Mouse (Mus musculus): ENCODE data around the gene Tmcc2. TPM values are rescaled to one million over a fixed set of nuclear protein-coding genes. Genes with fewer than 3 reads are reported as not detected.
A peak's percentile ranks its signal among the peaks of the same experiment; 100 is the strongest.

Gene Tmcc2
- polyA plus RNA-seq, 1 experiment from 2014 or later = 7.8 TPM

DNA sequence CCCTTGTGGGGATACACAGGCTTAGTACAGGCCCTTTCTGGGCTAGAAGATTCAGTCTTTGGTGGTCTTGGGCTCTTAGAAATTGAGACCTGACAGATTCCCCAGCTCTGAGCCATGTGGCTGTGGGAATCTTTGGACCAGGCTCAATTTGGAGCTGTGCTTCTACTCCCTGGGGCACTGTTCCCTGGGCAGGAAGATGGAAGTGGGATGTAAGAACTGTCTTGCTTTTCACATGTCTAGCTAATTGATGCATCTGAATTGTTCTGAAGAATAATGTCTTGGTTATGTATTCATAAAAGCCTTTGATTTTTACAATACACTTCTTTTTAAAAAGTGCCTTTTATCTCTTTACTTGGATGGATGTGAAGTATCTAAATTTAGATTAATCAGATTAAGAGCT lies 34.5 kb upstream of the Tmcc2 start:
- Histone ChIP-seq H3K4me3 (ENCODE audit: low read depth, low read length) (no peak overlapping the region), H3K9ac (ENCODE audit: low read length) (no peak overlapping the region), H3K27ac (ENCODE audit: low read depth) (no peak overlapping the region), H3K27me3 (replicated peaks; ENCODE audit: control insufficient read depth, insufficient read depth, low read length) (no peaks in the 10 kb centered on the region), H3K4me2 (ENCODE audit: low read length) (no peak overlapping the region), H3K4me1 (replicated peaks; ENCODE audit: control insufficient read depth, insufficient read depth, low read length) (no peaks in the 10 kb centered on the region), H3K36me3 (ENCODE audit: control insufficient read depth, insufficient read depth, low read length) (0 out of 2 replicates have a peak, but pooled peaks cover 6% of the 10 kb centered on the region), H3K9me3 (ENCODE audit: control insufficient read depth, low read length) (no peaks in the 10 kb centered on the region)
- ATAC-seq (replicated peaks; ENCODE audit: low FRiP score, low TSS enrichment, low read depth) (no peak), DNase-seq (ENCODE audit: low spot score) (no peak)

DNA sequence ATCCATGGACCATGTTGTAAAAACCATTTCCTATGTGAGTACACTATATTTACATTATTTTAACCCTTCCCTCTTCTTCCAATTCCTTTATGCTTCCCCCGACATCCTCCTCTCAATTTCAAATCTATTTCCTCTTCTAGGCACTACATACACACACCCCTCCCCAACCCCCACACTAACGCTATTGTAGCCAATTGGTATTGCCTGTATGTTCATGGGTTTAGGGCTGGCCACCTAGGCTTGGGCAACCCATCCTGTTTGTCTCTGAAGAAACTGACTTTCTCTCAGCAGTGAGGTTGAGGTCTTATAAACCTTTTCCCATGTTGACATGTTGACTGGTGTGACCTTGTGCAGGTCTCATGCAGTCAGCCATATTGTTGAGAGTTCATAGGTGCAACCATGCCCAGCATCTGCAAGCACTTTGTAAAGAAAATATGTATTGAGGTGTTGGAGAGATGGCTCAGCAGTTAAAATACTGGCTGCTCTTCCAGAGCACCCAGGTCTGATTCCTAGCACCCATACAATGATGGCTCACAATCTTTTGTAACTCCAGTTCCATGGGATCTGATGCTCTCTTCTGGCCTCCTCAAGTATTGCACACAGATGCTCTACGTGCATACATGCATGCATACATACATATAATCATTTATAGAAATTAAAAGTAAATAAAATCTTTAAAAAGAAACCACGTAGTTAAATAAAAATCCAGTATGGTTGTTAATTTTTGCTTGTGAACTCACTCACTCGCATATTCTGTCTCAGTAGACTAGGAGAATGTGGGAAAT lies 32.0 kb upstream of the Tmcc2 start:
- WGBS = 92% methylated on average over 5 of the region's 5 CpGs
- no peak for ATAC-seq (replicated peaks; ENCODE audit: low FRiP score, low TSS enrichment, low read depth)
- H3K27ac ChIP-seq (ENCODE audit: low read depth) = no peak overlapping the region
- no peaks in the 10 kb centered on the region for H3K9me3 ChIP-seq (ENCODE audit: control insufficient read depth, low read length)
- H3K4me2 ChIP-seq (ENCODE audit: low read length) = no peak overlapping the region
- H3K4me3 ChIP-seq (ENCODE audit: low read depth, low read length) = no peak overlapping the region
- H3K9ac ChIP-seq (ENCODE audit: low read length) = no peak overlapping the region
- no peaks in the 10 kb centered on the region for H3K27me3 ChIP-seq (replicated peaks; ENCODE audit: control insufficient read depth, insufficient read depth, low read length)
- no peak for DNase-seq (ENCODE audit: low spot score)
- peaks cover 10% of the 10 kb centered on the region for H3K4me1 ChIP-seq (replicated peaks; ENCODE audit: control insufficient read depth, insufficient read depth, low read length)
- 0 out of 2 replicates have a peak, but pooled peaks cover 6% of the 10 kb centered on the region for H3K36me3 ChIP-seq (ENCODE audit: control insufficient read depth, insufficient read depth, low read length)

DNA sequence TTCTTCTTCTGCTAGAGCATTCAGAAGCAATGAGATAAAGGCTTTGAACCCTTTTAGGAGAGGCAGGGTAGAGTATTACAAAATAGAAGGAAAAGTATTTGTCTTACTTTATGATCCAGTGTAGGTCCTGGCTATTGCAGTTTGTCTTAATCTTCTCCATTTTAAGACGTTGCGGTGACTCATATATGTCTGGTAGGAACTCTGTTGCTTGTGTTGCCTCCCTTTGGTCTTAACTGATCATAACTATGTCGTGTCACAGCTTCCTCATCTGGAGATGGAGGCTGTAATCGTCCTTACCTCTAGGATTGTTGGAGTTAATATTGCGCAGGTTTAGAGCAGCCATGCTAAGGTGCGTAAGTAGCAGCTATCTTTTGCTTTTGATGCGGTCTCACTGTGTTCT lies 29.6 kb upstream of the Tmcc2 start:
- no peak overlapping the region for H3K9ac ChIP-seq (ENCODE audit: low read length)
- 87% methylated on average over 7 of the region's 7 CpGs for WGBS
- ATAC-seq (replicated peaks; ENCODE audit: low FRiP score, low TSS enrichment, low read depth) (no peak), DNase-seq (ENCODE audit: low spot score) (no peak)
- H3K4me1 ChIP-seq (replicated peaks; ENCODE audit: control insufficient read depth, insufficient read depth, low read length) = peaks cover 10% of the 10 kb centered on the region
- H3K27ac ChIP-seq (ENCODE audit: low read depth) = no peak overlapping the region
- no peak overlapping the region for H3K4me2 ChIP-seq (ENCODE audit: low read length)
- H3K36me3 ChIP-seq (ENCODE audit: control insufficient read depth, insufficient read depth, low read length) = no peaks in the 10 kb centered on the region
- no peak overlapping the region for H3K4me3 ChIP-seq (ENCODE audit: low read depth, low read length)
- no peaks in the 10 kb centered on the region for H3K9me3 ChIP-seq (ENCODE audit: control insufficient read depth, low read length)
- H3K27me3 ChIP-seq (replicated peaks; ENCODE audit: control insufficient read depth, insufficient read depth, low read length) = no peaks in the 10 kb centered on the region

DNA sequence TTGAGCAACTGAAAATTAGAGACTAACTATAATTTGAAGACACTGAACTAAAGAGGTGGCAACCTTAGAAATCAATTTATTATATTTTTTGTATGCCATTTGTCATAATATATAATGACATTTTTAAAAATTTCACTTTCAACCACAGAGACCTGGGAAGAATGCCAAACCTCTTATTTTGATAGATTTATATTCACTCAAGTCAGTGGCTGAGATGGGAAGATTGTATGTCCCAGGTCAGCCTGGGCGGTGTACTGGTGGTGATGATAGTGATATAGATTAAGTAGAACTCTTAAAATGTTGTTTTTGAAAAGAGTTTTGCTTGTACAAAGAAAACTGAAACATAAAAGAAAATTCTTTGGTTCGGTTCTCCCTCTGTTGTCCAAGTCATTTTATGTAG lies 29.1 kb upstream of the Tmcc2 start:
- H3K4me1 ChIP-seq (replicated peaks; ENCODE audit: control insufficient read depth, insufficient read depth, low read length) = peaks cover 10% of the 10 kb centered on the region
- 77% methylated on average over 2 of the region's 2 CpGs for WGBS
- no peak overlapping the region for H3K9ac ChIP-seq (ENCODE audit: low read length)
- DNase-seq (ENCODE audit: low spot score) = no peak
- no peak overlapping the region for H3K4me3 ChIP-seq (ENCODE audit: low read depth, low read length)
- H3K27me3 ChIP-seq (replicated peaks; ENCODE audit: control insufficient read depth, insufficient read depth, low read length) = no peaks in the 10 kb centered on the region
- ATAC-seq (replicated peaks; ENCODE audit: low FRiP score, low TSS enrichment, low read depth) = no peak
- H3K27ac ChIP-seq (ENCODE audit: low read depth) = no peak overlapping the region
- no peak overlapping the region for H3K4me2 ChIP-seq (ENCODE audit: low read length)
- H3K9me3 ChIP-seq (ENCODE audit: control insufficient read depth, low read length) = no peaks in the 10 kb centered on the region
- no peaks in the 10 kb centered on the region for H3K36me3 ChIP-seq (ENCODE audit: control insufficient read depth, insufficient read depth, low read length)

DNA sequence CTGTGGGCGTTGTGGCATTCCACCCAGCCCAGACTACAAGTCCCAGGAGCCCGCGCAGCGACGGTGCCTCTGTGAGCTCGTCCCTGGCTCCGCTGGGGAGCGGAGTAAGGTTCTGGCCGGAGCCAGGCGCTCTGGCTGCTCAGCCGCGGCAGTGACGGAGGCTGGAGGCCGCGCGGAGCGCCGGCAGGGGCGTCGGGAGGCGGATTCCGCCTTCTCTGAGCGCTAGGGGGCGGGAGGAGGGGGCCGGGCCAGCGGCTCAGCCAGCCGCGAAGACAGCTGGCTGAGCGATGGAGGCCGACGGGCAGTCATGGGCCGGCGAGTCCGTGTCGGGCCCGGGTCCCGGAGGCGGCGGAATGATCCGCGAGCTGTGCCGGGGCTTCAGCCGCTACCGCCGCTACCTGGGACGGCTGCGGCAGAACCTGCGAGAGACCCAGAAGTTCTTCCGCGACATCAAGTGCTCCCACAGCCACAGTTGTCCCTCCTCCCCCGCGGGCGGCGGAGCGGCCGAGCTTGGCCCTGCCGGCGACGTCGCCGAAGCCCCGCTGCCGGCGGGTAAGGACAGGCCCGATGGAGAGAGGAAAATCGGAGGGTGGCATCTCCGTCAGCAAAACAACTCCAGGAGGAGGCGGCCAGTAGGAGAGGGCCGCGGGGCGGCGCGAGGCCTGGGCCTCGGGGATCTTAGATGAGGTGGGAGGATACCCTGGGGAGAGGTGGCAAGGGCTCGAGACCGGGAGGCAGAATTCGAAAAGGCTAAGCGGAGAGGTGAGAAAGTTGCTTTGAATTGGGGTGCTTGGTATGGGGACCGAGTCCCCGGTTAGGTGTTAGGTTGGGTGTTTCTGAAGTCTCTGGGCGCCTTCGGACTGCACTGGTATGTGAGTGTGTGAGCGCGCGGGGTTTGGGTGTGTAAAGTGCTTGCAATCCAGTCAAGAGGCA lies 26.5 kb upstream of the Tmcc2 start, which contains the start of gene Dstyk:
Dstyk (plus strand) TSS at position 237 of the 933 bp plus-strand sequence.
- H3K4me3 ChIP-seq (ENCODE audit: low read depth, low read length) = peak within 1 kb of the TSS; percentile 80
- no peaks in the 10 kb centered on the region for H3K9me3 ChIP-seq (ENCODE audit: control insufficient read depth, low read length)
- H3K36me3 ChIP-seq (ENCODE audit: control insufficient read depth, insufficient read depth, low read length) = no peaks in the 10 kb centered on the region
- under 1% methylated on average over 83 of the region's 85 CpGs for WGBS
- peaks cover 10% of the 10 kb centered on the region for H3K4me1 ChIP-seq (replicated peaks; ENCODE audit: control insufficient read depth, insufficient read depth, low read length)
- DNase-seq (ENCODE audit: low spot score) (peak; percentile 92), ATAC-seq (replicated peaks; ENCODE audit: low FRiP score, low TSS enrichment, low read depth) (peak; percentile 97)
- no peaks in the 10 kb centered on the region for H3K27me3 ChIP-seq (replicated peaks; ENCODE audit: control insufficient read depth, insufficient read depth, low read length)
- H3K27ac ChIP-seq (ENCODE audit: low read depth) = peak within 1 kb of the TSS; percentile 92
- H3K4me2 ChIP-seq (ENCODE audit: low read length) = peak within 1 kb of the TSS; percentile 57
- H3K9ac ChIP-seq (ENCODE audit: low read length) = peak within 1 kb of the TSS; percentile 87

DNA sequence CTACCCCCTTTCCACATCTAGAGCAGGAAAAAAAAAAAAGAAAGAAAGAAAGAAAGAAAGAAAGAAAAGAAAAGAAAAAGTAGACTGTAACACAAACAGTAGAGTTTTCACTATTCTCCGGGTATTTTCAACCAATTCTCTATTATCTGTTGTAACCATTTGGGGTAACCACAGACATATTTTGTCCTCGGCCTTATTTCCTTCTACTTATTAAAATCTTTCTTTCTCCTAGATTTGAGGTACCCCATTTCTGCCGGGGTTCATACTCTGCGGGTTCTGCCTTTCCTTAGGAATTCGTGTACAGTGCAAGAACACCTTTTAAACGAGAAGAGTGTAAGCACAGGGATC lies 25.8 kb upstream of the Tmcc2 start:
- WGBS = 19% methylated on average over 6 of the region's 6 CpGs
- H3K9me3 ChIP-seq (ENCODE audit: control insufficient read depth, low read length) = no peaks in the 10 kb centered on the region
- peak overlapping the region; percentile 80 for H3K4me3 ChIP-seq (ENCODE audit: low read depth, low read length)
- peak overlapping the region; percentile 57 for H3K4me2 ChIP-seq (ENCODE audit: low read length)
- H3K9ac ChIP-seq (ENCODE audit: low read length) = peak overlapping the region; percentile 87; the same call in 1 of the 2 replicates
- no peaks in the 10 kb centered on the region for H3K27me3 ChIP-seq (replicated peaks; ENCODE audit: control insufficient read depth, insufficient read depth, low read length)
- peak overlapping the region; percentile 92; the same call in 1 of the 2 replicates for H3K27ac ChIP-seq (ENCODE audit: low read depth)
- ATAC-seq (replicated peaks; ENCODE audit: low FRiP score, low TSS enrichment, low read depth) (no peak), DNase-seq (ENCODE audit: low spot score) (no peak)
- peaks cover 10% of the 10 kb centered on the region for H3K4me1 ChIP-seq (replicated peaks; ENCODE audit: control insufficient read depth, insufficient read depth, low read length)
- no peaks in the 10 kb centered on the region for H3K36me3 ChIP-seq (ENCODE audit: control insufficient read depth, insufficient read depth, low read length)

DNA sequence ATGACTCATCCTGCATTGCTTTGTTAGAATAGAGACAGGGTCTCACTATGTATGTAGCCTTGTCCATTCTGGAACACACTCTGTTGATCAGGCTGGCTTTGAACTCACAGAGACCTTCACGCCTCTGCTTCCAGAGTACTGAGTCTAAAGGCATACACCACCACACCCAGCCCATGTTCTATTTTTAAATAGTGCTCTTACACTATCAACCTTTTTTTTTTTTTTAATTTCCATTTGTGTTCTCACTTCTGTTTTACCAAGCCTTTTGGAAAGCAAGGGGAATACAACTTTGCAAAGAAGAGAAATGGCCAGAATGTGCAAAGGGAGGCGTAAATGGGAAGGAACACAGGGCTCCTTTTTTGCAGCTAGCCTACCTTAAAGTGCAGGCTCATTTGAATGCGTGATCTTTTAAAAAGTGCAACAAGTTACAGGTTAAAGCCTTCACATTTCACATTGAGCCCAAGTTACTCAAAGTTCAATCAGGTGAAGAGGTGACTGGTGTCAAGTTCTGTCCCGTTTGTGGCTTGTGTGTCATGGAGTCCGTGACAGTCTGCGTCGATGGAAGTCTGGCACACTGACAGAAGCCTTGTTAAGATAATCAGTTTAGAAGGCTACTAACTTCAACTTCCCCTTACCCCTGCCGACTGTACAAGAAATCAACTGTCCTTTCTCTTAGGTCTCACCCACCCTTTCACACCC lies 25.3 kb upstream of the Tmcc2 start:
- WGBS = 67% methylated on average over 8 of the region's 8 CpGs
- Histone ChIP-seq H3K9me3 (ENCODE audit: control insufficient read depth, low read length) (no peaks in the 10 kb centered on the region), H3K9ac (ENCODE audit: low read length) (no peak overlapping the region), H3K4me1 (replicated peaks; ENCODE audit: control insufficient read depth, insufficient read depth, low read length) (peaks cover 10% of the 10 kb centered on the region), H3K4me2 (ENCODE audit: low read length) (peak overlapping the region; percentile 57), H3K36me3 (ENCODE audit: control insufficient read depth, insufficient read depth, low read length) (no peaks in the 10 kb centered on the region), H3K27me3 (replicated peaks; ENCODE audit: control insufficient read depth, insufficient read depth, low read length) (no peaks in the 10 kb centered on the region), H3K27ac (ENCODE audit: low read depth) (no peak overlapping the region), H3K4me3 (ENCODE audit: low read depth, low read length) (peak overlapping the region; percentile 80)
- ATAC-seq (replicated peaks; ENCODE audit: low FRiP score, low TSS enrichment, low read depth) (no peak), DNase-seq (ENCODE audit: low spot score) (no peak)

DNA sequence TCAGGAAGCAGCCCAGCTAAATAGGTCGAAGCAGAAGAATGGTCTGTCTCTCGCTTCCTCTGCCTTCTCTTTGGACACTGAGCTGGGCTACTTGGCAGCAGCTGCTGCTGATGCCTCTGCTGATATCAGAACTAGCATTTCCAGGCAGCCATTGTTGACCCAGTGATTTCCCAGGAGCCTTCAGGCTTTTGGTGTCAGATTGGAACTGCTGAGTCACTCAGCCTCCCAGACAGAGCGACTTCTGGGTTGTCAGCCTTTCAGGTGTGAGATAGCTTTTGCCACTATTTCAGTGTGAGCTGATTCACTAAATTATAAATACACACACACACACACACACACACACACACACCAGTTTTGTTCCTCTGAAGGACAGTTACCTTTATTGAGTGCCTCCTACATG lies 19.6 kb upstream of the Tmcc2 start:
- Histone ChIP-seq H3K27ac (ENCODE audit: low read depth) (no peak overlapping the region), H3K4me2 (ENCODE audit: low read length) (no peak overlapping the region), H3K4me3 (ENCODE audit: low read depth, low read length) (no peak overlapping the region), H3K27me3 (replicated peaks; ENCODE audit: control insufficient read depth, insufficient read depth, low read length) (no peaks in the 10 kb centered on the region), H3K9me3 (ENCODE audit: control insufficient read depth, low read length) (0 out of 2 replicates have a peak, but pooled peaks cover 4% of the 10 kb centered on the region), H3K36me3 (ENCODE audit: control insufficient read depth, insufficient read depth, low read length) (no peaks in the 10 kb centered on the region), H3K9ac (ENCODE audit: low read length) (no peak overlapping the region), H3K4me1 (replicated peaks; ENCODE audit: control insufficient read depth, insufficient read depth, low read length) (no peaks in the 10 kb centered on the region)
- ATAC-seq (replicated peaks; ENCODE audit: low FRiP score, low TSS enrichment, low read depth) = no peak
- DNase-seq (ENCODE audit: low spot score) = no peak
- WGBS = 91% methylated on average over 3 of the region's 3 CpGs

Data from intestine, embryonic 14.5 days (tissue).